Mouse (Mus musculus) E14TG2a.4 (cell line): ENCODE data around the gene Pln.

Experiments
- H3K27me3 ChIP-seq: 2 replicates; pipeline ENCODE4 v1.6.1; 2014; ENCODE audit warnings: low read length, control low read depth; ENCODE audit not compliant: insufficient read depth
- H3K36me3 ChIP-seq: 2 replicates; pipeline ENCODE4 v1.6.1; 2014; ENCODE audit warnings: low read length, control low read depth; ENCODE audit not compliant: insufficient read depth
- H3K4me1 ChIP-seq: replicated peaks from 2 replicates; pipeline ENCODE4 v1.6.1; 2014; ENCODE audit warnings: low read depth, low read length, control low read depth
- H3K4me3 ChIP-seq: replicated peaks from 2 replicates; pipeline ENCODE4 v1.5.1; 2014; ENCODE audit warnings: mild to moderate bottlenecking, low read length
- H3K9me3 ChIP-seq: 2 replicates; pipeline ENCODE4 v1.6.1; 2014; ENCODE audit warnings: low read length, control low read depth
- CTCF ChIP-seq: conservative IDR thresholded peaks from 2 replicates; pipeline ENCODE4 v1.5.1; 2014; ENCODE audit warnings: low read length
- NANOG ChIP-seq: IDR thresholded peaks from 2 replicates; pipeline ENCODE4 v1.6.1; 2014; ENCODE audit warnings: borderline replicate concordance, low read length, mixed read lengths
- POU5F1 ChIP-seq: IDR thresholded peaks from 2 replicates; pipeline ENCODE4 v1.6.1; 2014; ENCODE audit warnings: low read length, borderline replicate concordance

The Pln gene

GRCm38 (mm10) chr10:53346506-53346905 is 9.0 kb downstream of the Pln start:
- no peaks in the 10 kb centered on the region for H3K9me3 ChIP-seq
- no peaks in the 10 kb centered on the region for H3K4me1 ChIP-seq
- no peaks in the 10 kb centered on the region for H3K27me3 ChIP-seq
- peak; percentile 93 for TF ChIP-seq CTCF
- no peak for TF ChIP-seq NANOG
- no peak for TF ChIP-seq POU5F1
- no peak overlapping the region for H3K4me3 ChIP-seq
- no peaks in the 10 kb centered on the region for H3K36me3 ChIP-seq

- Histone ChIP-seq H3K4me3 (no peak overlapping the region), H3K27me3 (no peaks in the 10 kb centered on the region), H3K4me1 (no peaks in the 10 kb centered on the region), H3K36me3 (no peaks in the 10 kb centered on the region), H3K9me3 (no peaks in the 10 kb centered on the region)
- TF ChIP-seq CTCF (no peak), NANOG (no peak), POU5F1 (no peak)
Observed at GRCm38 (mm10) chr10:53346916-53347315, 9.4 kb downstream of the Pln start.

GRCm38 (mm10) chr10:53347787-53348755 is 10.6 kb downstream of the Pln start:
- Histone ChIP-seq H3K4me1 (no peaks in the 10 kb centered on the region), H3K36me3 (no peaks in the 10 kb centered on the region), H3K4me3 (no peak overlapping the region), H3K27me3 (no peaks in the 10 kb centered on the region), H3K9me3 (no peaks in the 10 kb centered on the region)
- no peak for TF ChIP-seq NANOG
- no peak for TF ChIP-seq POU5F1
- peak; percentile 68 for TF ChIP-seq CTCF

- no peak overlapping the region for H3K4me3 ChIP-seq
- TF ChIP-seq NANOG (no peak), CTCF (no peak), POU5F1 (no peak)
- H3K4me1 ChIP-seq: no peaks in the 10 kb centered on the region
- no peaks in the 10 kb centered on the region for H3K36me3 ChIP-seq
- no peaks in the 10 kb centered on the region for H3K9me3 ChIP-seq
- no peaks in the 10 kb centered on the region for H3K27me3 ChIP-seq
Observed at GRCm38 (mm10) chr10:53349254-53349653, 11.8 kb downstream of the Pln start.

GRCm38 (mm10) chr10:53353665-53354064 is 16.2 kb downstream of the Pln start:
- no peak for TF ChIP-seq POU5F1
- no peak for TF ChIP-seq CTCF
- no peak for TF ChIP-seq NANOG
- no peaks in the 10 kb centered on the region for H3K4me1 ChIP-seq
- H3K27me3 ChIP-seq: no peaks in the 10 kb centered on the region
- no peaks in the 10 kb centered on the region for H3K9me3 ChIP-seq
- H3K36me3 ChIP-seq: no peaks in the 10 kb centered on the region
- no peak overlapping the region for H3K4me3 ChIP-seq

- Histone ChIP-seq H3K4me3 (no peak overlapping the region), H3K27me3 (no peaks in the 10 kb centered on the region), H3K36me3 (no peaks in the 10 kb centered on the region), H3K4me1 (no peaks in the 10 kb centered on the region), H3K9me3 (no peaks in the 10 kb centered on the region)
- TF ChIP-seq POU5F1 (no peak), NANOG (no peak), CTCF (no peak)
Observed at GRCm38 (mm10) chr10:53359016-53359415, 21.5 kb downstream of the Pln start.

- H3K36me3 ChIP-seq: no peaks in the 10 kb centered on the region
- no peak for TF ChIP-seq POU5F1
- TF ChIP-seq NANOG: no peak
- no peak for TF ChIP-seq CTCF
- no peaks in the 10 kb centered on the region for H3K4me1 ChIP-seq
- H3K9me3 ChIP-seq: no peaks in the 10 kb centered on the region
- no peaks in the 10 kb centered on the region for H3K27me3 ChIP-seq
- H3K4me3 ChIP-seq: no peak overlapping the region
Observed at GRCm38 (mm10) chr10:53364311-53364710, 26.8 kb downstream of the Pln start.

- H3K27me3 ChIP-seq: no peaks in the 10 kb centered on the region
- H3K4me3 ChIP-seq: no peak overlapping the region
- no peaks in the 10 kb centered on the region for H3K4me1 ChIP-seq
- H3K36me3 ChIP-seq: no peaks in the 10 kb centered on the region
- TF ChIP-seq CTCF (no peak), NANOG (no peak), POU5F1 (no peak)
- peaks cover 8% of the 10 kb centered on the region; the same call in 1 of the 2 replicates for H3K9me3 ChIP-seq
Observed at GRCm38 (mm10) chr10:53367265-53367664, 29.8 kb downstream of the Pln start.
